Mouse (Mus musculus): ENCODE data around the gene Gstm1.
"Not testable (repeated sequence)": the region's sequence is repeated elsewhere in the genome, so short reads cannot be mapped to it uniquely, and the experiment has no call there.

Gene Gstm1

DNA sequence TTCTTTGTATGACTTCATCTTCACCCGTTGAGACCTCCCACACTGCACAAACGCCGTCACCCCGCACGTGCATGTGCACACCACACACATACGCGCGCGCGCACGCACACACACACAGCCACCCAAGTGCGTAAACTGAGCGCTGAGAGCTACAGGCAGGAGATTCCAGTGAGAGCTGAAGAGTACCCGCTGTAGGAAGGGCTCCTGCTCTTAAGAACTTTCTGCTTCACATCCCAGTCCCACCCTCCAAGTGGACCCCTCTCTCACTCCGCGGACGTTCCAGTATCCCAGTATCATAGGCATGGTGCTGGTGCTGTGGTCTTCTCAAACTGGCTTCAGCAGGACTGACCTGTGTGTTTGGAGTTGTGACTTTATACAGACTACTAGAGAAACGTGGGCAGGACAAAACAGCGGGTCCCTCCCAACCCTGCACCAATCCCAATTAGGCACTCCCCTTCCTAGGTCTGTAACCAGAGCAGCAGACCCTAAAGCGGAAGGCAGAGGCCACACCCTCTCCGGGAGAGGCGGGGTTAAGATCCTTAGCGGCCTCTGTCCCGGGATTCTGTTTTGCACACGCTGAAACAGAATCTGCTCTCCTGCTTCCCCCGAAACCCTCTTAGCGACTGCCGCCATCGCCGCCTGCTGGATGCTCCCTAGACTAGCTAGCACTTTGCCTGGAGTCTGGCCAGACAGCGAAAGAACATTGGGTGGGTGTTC lies at the start of gene Gstm1:
Gene Gstm1 (minus strand): TSS at position 501 of the 717 bp plus-strand sequence.
- peak; percentile 99 for DNase-seq

DNA sequence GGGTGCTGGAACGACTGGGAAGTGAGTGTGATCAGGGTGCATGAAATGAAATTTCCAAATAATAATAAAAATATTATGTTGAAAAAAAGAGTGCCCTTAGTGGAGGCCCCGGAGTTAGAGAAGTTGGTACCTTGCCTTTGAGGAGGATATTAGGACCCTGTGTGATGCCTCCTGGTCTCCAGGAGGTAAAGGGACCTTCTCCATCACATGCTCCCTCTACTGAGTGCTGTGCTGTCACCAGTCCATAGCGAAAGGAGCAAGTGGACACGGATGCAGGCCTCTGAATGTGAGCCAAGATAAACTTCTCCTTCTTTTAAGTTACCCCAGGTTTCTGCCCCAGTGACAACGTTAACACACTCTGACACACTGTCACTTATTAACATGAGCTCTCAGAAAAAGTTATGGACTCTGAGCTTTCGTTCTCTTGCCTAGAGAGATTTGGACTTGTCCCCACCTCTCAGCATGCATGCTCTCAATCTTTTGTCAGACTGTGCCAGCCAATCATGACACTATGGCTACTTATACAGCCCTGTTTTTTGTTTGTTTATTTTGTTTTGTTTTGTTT lies 49.7 kb upstream of the Gstm1 start:
- DNase-seq = no peak

DNA sequence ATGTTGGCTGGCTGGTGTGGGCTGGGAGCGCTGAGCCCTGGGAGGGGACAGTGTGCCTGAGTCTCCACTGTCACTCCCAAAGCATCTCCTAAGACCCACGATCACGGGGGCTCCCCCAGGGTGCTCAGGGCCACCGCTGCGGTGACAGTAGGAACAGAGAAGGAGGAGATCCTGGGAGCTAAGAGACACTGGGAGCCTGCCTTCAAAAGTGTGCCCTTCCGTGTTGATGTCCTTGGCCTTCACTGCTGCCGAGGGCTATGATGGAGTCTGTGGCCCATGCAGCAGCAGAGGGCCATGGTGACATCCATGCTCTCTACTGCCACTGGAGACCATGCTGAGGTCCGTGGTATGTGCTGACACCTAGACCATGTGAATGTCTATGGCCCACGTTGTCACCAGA lies 47.8 kb upstream of the Gstm1 start:
- DNase-seq = no peak

DNA sequence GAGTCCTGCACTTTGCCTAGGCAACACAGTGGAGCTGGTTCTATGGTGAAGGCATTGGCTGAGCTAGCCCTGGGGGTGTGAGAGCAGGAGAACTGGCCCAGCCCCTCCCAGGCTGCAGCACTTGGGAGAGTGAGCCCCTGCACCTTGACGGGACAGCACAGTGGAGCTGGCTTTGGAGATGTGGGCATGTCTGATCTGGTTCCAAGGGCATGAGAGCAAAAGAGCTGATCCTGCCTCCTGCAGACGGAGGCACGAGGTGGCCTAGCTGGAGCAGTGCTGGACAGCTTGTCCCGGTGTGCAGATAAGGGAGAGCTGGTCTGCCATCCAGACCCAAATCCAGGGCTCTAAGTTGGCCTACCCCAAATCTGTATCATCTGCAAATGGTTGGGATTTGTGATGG lies 46.9 kb upstream of the Gstm1 start:
- no peak for DNase-seq

DNA sequence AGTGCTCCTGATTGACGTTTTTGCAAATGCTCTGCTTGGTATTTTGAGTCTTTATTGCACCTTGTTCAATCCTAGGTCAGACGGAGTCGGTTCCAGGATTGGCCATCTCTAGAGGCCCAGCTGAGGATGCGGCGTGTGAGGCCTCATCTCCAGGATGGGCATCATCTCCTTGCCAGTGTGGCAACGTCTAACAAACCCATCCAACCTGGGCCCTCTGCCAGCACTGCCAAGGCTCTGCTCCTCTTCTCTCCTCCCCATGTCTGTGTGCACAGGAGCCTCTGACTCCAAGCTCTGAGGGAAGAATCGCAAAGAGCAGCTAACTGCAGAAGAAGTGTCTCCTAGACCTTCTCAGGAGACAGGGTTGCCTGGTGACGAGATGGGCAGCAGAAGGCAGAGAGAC lies 44.9 kb upstream of the Gstm1 start:
- no peak for DNase-seq

DNA sequence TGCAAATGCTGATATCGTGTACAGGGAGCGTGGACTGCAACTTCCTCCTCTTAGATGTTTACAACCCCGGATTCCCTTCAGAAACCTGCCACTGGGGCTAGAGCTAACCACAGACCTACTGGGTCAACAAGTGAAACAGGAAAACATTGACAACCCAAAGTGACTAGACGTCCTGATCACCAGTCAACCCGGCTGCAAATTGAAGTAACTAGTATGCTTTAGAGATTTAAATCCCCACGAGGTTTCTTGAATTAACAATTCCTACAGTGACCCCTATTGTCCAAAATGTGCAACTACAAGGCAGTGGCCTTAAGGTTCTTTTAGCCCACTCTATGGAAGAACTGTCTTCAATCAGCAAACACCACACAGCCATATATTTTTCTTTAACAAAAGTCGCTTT lies 43.6 kb upstream of the Gstm1 start:
- peak; percentile 83 for DNase-seq

DNA sequence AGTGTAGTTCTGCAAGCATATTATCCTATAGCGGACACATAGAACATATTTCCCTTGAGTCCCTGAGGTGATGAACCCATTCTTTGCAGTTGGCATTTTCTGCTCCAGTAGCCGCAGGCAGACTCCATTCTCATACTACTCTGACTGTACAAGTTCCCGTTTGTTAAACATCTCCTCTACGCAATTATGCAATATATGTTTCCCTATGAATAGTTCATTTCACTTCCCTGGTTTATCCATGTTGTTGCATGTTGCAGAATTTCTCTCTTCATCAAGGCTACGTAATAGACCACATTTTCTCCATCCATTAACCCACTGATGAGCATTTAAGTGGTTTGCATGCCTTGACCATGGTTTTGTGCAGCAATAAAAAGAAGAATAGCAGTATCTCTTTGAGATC lies 32.7 kb upstream of the Gstm1 start:
- DNase-seq = no peak

DNA sequence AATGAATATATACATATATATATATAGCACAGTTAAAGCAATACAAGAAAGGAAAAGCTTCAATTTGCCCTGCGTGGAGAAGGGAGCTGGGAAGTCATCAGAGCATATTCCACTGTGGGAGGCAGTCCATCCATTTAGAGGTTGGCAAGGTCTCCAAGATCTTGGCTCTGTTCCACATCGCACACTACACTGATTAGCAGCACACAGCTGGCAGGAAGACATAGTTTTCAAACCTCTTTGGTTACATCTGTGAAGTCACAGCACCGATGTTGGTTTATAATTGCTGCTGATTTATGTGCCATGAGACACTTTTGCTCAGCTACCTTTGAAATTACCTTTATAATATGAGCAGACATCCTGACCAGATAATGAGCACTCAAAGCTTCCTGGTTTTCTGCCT lies 30.5 kb upstream of the Gstm1 start:
- DNase-seq = no peak

DNA sequence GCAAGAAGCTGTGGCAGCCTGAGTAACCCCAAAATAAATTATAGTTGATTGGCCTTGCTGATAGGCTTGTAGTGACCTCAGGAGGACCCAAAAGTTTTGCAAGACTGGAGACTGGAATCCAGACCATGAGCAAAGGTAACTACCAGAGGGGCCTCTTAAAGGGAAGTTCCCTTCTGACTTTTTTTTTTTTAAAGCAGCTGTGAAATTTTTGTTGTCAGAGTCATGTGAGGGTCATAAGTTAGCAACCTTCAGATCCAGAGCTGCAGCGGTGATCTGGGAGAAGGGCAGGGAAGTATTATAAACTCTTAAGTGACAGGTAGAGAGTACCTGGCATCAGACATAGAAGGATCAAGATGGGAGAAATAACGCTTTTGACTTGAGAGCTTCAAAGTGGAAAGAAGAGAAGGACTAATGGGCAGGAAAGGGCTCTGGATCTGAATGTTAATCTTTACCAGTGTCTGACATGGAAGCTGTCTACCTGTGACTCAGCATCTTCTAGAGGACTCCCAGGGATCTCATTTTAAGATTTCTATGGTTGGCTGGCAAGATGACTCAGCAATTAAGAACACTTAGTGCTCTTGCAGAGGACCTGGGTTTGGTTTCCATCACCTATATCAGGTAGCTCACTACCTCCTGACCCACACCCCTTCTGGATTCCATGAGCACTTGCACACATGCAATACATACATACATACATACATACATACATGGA lies 29.3 kb upstream of the Gstm1 start:
- peak; percentile 23 for DNase-seq

DNA sequence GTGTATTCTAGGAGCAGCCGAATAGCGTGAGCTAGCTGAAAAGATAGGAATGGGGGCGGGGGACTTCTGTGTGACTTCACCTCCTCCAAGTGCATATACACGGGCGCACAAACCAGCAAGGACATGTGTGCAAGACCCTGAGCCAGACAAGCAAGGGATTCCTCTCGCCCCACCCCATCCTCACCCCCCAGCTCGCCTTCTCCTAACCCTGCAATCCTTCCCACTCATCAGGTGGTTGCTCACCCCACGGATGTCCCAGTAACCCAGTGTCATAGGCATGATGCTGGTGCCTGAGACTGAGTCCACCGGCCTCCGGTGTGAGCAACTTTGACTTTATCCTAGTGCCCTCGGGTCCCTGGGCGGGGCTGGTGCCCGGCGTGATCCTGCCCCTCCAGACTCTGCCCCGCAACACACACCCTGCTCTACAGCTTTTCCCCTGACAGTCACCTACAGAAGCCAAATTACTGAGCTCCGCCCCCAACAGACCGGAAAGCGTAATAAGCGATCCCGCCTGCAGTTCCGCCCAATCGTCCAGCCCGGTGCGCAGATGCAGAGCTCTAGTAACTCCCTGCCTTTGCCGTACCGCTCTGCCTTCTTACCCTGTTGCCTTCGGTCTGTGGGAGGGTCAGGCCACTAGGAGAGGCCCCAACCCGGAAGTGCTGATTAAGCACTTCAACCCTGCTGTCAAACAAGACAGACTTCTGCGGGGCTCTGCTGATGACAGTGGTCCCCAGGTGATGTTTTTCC lies 26.8 kb upstream of the Gstm1 start, which contains the start of gene Gstm4:
Gene Gstm4 (minus strand): TSS at position 501 of the 747 bp plus-strand sequence.
- peak; percentile 96 for DNase-seq

DNA sequence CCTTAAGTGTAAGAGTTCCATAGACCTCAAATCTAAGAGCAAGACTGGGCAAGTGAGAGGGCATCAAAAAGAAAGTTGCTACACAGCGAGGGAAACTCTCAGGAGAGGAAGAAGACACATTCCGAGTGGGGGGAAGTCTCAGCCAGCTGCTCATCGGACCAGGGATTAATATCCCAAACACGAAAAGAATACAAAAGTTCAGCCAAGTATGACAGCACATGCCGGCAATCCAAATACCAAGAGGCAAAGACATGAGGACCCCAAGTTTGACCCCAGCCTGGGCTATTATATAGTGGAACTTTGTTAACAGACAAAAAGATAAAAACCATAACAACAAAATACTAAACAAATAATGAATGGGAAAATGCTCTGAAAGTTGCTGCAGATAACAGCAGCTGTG lies 15.4 kb upstream of the Gstm1 start:
- peak; percentile 42 for DNase-seq

DNA sequence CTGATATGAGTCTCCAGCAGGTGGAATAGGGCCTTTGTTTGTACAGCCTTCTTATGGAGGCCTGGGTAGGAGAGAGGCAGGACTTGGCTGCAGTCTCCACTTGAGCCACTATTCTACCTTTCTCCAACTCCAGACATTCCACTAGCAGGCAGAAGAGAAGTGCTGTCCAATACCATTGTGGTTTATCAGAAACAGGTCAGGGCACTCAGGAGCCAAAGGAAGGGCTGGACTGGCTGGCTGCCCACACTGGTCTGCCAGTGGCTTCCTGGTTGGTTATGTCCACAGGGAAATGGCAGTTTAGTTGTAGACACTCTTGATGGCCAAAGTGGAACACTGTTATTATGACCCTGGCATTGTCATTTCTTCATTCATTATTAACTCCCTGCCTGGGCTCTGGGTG lies 14.3 kb upstream of the Gstm1 start:
- peak; percentile 69 for DNase-seq

DNA sequence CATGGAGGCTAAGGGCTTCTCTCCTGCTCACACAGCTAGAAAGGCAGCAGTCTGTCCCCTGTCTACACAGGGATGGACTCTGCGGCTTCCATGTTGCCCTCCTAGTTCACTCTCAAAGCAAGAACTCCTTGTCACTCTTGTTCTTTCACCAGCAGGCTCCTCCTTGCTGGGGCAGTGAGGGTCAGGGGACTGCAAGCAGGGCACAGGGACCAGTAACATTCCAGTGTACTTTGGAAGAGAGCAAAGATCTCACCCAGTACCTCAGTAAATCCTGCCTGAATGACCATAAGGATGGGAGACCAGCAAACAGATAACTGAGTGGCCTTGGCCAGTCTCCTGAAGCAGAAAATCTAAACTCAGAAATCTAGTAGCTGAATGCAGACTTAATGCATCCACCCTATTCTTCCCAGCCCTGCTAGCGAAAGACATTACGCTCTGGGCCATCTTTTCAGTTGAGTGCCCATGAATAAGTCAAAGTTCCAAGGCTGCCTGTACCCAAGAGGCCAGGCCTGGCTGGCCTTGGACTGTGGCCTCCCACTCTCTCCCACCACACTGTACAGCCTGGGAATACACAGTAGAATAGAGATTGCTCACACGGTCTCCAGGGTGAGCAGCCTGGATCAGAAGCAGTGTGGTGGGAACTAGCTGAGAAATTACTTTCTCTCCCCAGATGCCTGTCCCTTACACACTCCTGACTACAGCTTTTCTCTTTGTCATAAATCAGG lies 11.0 kb upstream of the Gstm1 start:
- DNase-seq = no peak

DNA sequence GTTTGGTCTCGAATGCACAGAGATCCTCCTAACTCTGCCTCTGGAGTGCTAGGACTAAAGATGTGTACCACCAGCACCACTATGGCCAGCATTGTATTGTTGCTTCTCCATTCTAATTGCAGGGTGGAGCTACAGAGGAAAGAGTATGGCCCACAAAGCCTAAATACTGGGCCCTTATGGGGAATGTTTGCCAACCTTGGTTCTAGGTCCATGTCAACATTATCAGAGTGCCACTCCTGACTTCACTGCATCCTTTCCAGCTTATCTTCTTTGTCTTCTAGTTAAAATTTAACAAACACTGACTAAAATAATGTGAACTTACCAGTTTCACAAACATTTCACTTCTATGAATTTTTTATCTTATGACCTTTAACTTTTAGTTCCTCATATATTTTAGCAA lies 8.8 kb upstream of the Gstm1 start:
- DNase-seq = no peak

DNA sequence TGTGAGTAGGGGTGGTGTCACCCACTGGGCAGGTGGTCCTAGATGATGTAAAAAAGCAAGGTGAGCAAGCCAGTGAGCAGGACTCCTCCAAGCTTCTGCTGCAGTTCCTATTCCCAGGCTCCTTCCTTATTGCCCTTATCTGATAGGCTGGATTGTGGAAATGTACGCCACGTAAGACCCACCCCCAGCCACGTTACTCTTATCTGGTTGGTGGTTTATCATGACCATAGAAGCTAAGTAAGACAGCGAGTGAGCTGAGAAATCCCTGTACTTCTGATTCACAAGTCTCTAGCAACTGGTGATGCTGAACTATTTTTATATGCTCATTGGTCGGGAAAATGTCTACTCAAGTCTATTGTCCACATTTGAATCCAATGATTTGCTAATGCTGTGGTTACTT lies 8.3 kb upstream of the Gstm1 start:
- no peak for DNase-seq

DNA sequence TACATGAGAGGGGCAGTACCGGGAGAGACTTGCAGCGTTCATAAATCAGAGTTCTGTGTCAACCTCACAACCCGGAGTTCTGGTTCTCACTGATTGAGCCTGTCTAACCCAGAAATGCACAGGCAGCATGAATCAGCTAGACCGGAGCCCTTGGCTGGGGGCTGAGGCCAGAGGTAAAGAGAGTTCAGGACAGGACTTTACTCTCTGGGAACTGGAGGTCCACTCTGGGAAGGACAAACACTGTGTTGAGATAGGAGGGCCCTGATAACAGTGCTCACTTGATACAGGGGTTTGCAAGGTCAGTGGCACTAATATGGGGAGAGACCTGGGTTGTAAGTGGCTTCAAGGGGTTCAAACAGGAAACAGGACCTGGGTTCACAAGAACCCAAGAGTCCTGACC lies 7.5 kb upstream of the Gstm1 start:
- no peak for DNase-seq

DNA sequence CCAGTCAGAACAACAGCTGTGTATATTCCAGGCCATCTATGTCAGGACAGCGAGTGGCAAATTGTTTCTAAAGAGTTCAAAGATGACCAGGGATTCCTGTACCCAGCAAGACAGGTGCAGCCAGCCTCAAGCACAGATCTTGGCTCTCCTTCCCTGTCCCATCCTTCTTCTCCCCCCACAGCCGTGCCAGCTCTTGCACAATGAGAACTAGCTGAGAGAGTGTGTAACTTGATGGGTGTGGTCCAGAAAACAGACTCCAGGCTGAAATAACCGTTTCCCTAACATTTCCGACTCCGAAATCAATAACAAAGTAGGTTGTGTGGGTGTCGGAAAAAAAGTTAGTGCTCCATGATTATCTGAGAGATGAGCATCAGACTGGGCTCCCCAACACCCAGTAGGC lies 4.9 kb upstream of the Gstm1 start:
- peak; percentile 76 for DNase-seq

DNA sequence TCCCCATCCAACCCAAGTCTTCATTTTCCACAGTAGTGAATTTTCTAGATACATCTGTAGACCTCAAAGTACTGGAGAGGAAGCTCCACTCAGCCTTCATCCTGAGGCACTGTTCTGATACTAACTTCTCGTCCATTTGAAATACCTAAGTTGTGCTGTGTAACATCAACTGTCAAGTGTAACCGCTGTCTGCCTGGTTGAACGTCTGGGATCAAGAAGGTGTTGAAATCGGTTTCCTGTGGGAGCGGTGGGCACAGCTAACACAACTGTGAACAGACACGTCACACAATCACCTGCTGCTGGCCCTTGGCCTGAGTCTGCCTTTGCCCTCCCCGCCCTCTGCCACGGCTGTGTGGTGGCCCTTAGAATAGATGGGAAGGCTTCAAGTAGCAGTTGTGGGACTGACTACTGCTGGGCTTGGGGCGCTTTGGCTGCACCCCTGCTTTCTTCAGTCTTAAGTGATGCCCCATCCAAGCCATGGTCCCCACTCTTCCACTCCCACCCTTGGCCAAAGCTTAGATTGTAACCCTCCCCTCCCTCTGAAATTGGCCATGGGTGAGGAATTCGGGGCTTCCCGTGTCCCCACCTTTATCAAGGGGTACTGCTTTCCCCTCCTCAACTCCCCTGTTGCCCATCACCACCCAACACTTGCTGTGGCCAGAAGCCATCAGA lies 2.7 kb upstream of the Gstm1 start:
- DNase-seq = not testable (repeated sequence)

DNA sequence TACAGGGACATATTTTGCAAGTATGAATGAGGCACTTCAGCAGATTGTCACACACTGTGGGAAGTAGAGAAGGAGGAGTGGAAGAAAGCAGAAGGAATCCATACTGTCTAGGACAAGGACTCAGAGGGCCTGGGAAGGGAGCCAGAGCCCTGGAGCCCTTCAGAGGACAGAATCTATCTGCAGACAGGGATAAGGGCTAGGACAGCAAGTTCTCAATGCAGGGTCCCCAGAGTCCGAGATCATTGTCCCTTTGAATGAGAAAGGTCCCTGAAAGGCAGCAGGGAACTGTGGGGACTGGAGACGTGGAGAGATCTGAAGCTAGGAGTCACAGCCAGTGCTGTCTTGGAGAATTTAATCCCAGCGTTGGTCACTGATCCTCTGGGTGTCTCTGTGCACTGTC lies 1.5 kb upstream of the Gstm1 start:
- not testable (repeated sequence) for DNase-seq

DNA sequence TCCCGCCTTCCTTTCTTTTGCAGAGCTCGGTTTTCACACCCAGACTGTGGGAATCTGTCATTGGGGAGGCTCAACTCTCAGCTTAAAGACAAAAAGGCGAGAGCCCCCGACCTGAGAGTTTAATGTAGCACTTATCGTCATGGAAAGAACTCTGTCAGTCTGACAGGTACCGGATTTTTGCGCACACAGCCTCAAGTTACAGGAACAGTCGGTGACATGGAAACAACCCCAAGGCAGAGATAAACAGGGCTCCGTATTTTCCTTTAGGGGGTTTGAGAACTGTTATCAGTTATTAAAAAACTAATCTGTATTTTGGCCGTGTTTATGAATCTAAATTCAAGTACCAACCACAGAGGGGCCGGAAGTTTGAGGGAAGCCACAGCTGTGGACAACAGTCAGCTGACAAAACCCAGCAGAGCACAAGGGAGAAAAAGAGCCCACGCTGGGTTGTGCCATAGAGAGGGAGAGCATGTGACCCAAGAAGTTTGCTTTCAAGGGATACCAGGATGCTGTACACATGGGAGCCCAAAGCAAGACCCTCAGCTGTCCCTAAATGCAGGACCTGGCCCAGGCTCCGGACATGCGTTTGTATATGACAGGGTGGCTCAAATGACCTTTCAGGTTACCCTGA lies 532 bp upstream of the Gstm1 start:
- peak; percentile 62 for DNase-seq

DNA sequence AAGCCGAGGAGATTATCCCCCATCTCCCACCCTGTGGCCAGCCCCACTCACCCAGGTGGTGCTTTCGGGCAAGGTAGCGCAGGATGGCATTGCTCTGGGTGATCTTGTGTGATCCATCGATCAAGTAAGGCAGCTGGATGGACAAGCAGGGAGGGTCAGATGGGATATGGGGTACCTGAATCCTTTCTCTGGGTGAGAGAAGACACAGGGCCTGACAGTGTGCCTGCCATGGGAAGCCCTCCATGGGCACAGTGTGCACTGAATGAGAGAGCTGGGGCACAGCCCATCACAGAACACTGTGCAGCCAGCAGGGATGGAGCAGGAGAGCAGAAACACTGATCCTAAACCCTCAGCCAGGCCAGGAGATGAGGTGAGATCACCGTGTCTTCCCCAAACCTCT lies 1.3 kb downstream of the Gstm1 start:
- not testable (repeated sequence) for DNase-seq

DNA sequence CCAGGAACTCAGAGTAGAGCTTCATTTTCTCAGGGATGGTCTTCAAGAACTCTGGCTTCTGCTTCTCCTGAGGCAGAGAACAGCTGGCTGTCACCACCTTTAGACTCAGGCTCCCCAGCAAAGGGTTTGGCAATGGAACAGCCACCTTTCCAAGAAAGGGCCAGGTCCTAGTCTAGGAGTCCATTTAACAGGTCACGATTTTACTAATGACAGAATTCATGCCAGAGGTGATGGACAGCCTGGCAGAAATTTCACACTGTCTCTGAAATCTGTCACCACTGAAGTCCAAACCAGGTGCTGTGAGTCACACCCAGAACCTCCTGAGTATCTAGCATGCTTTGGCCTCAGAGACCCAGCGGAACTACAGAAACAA lies 2.8 kb downstream of the Gstm1 start:
- no peak for DNase-seq

All from lung, postnatal 36 days (tissue).